Mouse (Mus musculus) bone marrow macrophage, adult 2 months (primary cell): ENCODE data around the gene Plpp3. TPM values are rescaled to one million over a fixed set of nuclear protein-coding genes. Genes with fewer than 3 reads are reported as not detected.

Experiments
- H3K27ac ChIP-seq: 2 replicates; pipeline ENCODE4 v1.5.1; 2012; ENCODE audit warnings: low read depth, low read length; ENCODE audit not compliant: insufficient read depth
- H3K4me1 ChIP-seq: 2 replicates; pipeline ENCODE4 v1.6.1; 2012; ENCODE audit warnings: low read length; ENCODE audit not compliant: control insufficient read depth, insufficient read depth
- H3K4me3 ChIP-seq: 2 replicates; pipeline ENCODE4 v1.5.1; 2012; ENCODE audit warnings: mild to moderate bottlenecking, low read length, moderate library complexity; ENCODE audit not compliant: insufficient read depth
- CTCF ChIP-seq: IDR thresholded peaks from 2 replicates; pipeline ENCODE4 v1.5.1; 2012; ENCODE audit warnings: low read depth, mild to moderate bottlenecking, low read length, moderate library complexity
- POLR2A ChIP-seq: IDR thresholded peaks from 2 replicates; pipeline ENCODE4 v1.6.1; 2012; ENCODE audit warnings: mild to moderate bottlenecking, low read depth, low read length, borderline replicate concordance
- polyA plus RNA-seq: library from polyadenylated mRNA; stranded (reverse); fragments of >200 nt; gene quantifications from 2 replicates; pipeline ENCODE4 v1.2.4, GENCODE M21; 2012; ENCODE audit not compliant: missing spikeins, insufficient read depth, insufficient read length

Gene Plpp3
- polyA plus RNA-seq, 1 experiment, result 0.58 TPM

DNA sequence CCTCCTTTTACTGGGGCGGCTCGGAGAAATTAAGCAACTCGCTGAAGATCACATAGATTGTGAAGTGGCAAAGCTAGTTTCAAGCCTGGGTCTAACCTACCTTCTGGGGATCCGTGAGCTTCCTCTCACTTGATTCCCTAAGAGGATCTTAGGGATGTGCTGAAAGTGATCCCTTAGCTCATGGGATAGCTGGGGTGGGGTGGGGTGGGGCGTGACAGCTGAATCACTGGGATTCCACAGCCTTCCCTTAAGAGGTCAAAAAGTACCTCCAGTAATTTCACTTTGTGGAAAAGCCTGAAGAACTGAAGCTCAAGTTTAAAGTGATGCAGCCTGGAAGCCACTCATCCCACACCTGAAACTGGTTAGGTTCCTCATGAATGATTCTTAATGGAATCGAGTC, 27.8 kb downstream of the Plpp3 start:
- Histone ChIP-seq H3K27ac (no peak overlapping the region), H3K4me3 (no peak overlapping the region), H3K4me1 (no peaks in the 10 kb centered on the region)
- TF ChIP-seq CTCF (no peak), POLR2A (no peak)

DNA sequence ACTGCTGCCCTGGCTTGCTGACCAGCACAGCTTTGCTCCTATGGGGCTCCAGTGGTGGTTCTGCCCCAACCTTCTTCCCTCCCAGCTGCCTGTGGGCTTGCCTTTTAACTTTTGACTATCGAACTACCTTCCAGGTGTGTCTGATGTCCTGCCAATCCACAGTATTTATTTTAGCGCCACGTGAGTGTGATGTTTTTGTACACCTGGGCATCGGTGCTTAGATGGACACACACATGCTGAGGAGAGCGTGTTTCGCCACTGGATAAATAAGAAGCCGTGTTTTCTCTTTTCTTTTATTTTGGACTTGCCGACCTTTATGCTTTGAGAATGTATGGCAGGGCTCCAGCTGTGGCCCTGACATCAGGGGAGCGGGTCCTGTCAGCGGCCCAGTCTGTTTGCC, 29.5 kb downstream of the Plpp3 start:
- no peak overlapping the region for H3K27ac ChIP-seq
- H3K4me1 ChIP-seq, result no peaks in the 10 kb centered on the region
- TF ChIP-seq CTCF (no peak), POLR2A (no peak)
- no peak overlapping the region for H3K4me3 ChIP-seq

DNA sequence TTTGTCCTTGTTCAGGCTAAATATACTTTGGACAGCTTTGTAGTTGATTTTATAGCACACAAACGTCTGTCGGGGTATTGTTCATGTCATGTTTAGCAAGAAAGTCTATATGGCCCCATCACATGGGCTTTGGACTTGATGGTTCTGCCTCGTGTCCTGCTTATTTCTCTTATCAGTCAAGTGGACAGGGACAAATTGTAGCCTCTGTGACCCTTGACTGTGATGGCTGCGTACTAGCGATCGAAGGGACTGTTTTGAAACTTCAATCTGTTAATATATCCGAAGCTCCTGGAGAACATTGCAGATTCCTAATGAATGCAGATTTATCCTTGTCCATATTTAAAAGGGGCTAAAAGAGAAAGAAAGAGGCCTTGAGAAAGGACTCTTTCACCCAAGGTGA, 30.7 kb downstream of the Plpp3 start:
- no peak for TF ChIP-seq POLR2A
- no peak for TF ChIP-seq CTCF
- Histone ChIP-seq H3K27ac (no peak overlapping the region), H3K4me3 (no peak overlapping the region), H3K4me1 (no peaks in the 10 kb centered on the region)

DNA sequence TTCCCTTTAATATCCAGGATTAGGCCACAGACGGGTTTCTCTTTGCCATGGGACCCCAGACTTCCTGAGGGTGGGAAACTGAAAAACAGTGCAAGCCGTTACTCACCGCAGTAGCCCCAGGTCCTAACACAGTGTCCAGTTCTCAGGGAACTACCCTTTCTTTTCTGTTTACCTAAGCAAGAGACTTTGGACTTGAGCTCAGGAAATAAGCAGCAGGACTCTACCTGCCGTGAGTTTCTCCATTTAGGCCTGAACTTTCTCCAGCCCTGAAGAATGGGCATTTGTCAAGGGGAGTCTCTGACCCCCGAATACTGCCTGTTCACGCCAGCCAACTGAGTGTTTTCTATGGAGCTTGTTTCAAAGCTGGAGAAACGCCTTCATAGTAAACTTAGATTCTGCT, 31.7 kb downstream of the Plpp3 start:
- Histone ChIP-seq H3K27ac (no peak overlapping the region), H3K4me1 (no peaks in the 10 kb centered on the region), H3K4me3 (no peak overlapping the region)
- no peak for TF ChIP-seq POLR2A
- no peak for TF ChIP-seq CTCF

DNA sequence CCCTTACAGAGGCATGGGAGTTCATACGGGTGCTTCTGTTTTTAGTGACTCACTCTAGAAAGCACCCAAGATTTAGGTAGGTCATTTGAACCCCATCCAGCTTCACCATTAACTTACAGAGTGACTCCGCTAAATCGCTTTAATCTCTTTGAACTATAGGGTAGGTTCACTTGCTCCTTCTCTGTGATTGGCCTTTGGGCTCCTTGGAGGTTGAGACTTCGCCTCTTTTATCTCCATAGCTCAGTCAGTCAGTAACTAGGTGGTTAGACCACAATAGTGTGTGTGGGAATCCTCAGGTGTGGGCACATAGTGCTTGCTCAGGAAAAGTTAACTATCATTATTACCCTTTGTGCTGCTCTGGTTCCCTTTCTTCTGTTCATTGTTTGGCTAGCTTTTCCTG, 33.7 kb downstream of the Plpp3 start:
- TF ChIP-seq CTCF (no peak), POLR2A (no peak)
- Histone ChIP-seq H3K27ac (no peak overlapping the region), H3K4me3 (no peak overlapping the region), H3K4me1 (no peaks in the 10 kb centered on the region)

DNA sequence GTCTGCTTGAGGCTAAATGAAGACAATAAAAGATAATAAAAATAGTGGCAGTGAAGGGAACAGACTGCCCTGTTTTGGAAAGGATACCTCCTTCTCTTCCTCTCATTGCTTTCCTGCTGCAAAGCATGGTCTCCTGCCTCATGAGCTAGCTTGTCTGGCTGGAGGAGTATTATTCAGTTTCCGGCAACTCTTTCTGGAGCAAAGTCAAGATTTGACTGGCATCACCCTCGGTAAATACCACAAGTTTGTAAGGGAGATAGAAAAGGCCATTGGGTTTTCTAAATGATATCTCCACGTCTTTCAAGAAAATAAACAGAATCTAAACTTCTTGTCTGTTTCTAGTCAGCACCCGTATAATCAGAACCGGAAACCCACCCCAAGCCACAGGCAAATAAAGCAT, 34.4 kb downstream of the Plpp3 start:
- H3K27ac ChIP-seq, result no peak overlapping the region
- no peaks in the 10 kb centered on the region for H3K4me1 ChIP-seq
- no peak overlapping the region for H3K4me3 ChIP-seq
- TF ChIP-seq CTCF (no peak), POLR2A (no peak)

DNA sequence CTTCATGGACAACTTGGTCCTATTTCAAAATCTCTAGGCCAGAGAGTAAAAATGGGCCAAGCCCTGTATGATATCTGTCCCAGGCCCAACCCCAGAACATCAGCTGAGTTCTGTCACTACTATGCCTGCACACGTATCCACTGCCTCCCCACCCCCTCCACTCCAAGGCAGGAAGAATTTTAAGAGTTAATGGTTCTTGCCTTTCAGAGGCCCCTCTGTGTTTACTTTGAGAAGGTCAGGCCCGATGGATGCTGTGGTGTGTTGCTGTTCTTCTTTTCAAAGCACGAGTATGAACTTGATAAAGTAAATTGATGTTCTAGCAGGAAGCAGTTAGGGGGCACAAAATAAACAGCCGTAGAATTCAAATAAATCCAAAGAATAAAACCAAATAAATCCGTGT, 35.5 kb downstream of the Plpp3 start:
- Histone ChIP-seq H3K27ac (no peak overlapping the region), H3K4me1 (no peaks in the 10 kb centered on the region), H3K4me3 (no peak overlapping the region)
- TF ChIP-seq POLR2A, result no peak
- no peak for TF ChIP-seq CTCF

DNA sequence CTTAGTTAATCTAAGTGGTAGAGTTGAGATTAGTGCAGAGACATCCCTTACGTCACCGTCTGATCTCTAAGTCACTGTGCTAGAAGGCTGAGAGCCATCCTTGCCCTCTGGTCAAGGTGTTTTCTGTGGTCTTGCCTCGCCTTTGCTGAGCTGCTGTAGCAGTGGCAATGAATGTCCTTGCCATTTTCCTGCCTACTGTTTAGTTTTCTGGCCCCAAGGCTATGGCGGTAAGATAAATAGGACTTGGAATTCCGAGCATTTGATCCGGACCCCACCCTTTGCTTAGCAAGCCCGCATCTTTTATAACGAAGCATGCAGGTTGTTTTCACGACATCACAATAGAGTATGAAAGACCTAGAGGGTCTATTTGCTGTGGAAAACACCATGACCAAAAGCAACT, 38.1 kb downstream of the Plpp3 start:
- no peak for TF ChIP-seq POLR2A
- no peak for TF ChIP-seq CTCF
- no peak overlapping the region for H3K4me3 ChIP-seq
- H3K4me1 ChIP-seq, result no peaks in the 10 kb centered on the region
- no peak overlapping the region for H3K27ac ChIP-seq

DNA sequence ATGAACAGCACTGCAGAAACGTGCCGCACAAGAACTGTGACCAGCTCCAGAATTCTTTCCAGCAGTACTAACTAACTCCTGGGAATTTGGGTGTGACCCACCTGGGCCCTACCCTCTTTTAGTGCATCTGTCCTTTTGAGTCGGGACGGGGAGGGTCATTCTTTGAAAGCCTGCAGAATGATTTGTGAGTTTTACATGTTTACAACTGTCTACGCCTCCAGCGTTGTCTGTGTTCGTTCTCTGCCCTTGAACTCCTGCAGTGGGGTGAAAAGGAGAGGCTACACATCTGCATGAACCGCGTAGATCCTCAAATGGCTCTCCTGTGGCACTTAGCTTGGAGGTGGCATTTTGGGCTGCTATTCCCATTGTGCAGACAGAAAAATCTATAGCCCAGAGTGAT, 39.0 kb downstream of the Plpp3 start:
- H3K4me1 ChIP-seq, result no peaks in the 10 kb centered on the region
- no peak overlapping the region for H3K27ac ChIP-seq
- H3K4me3 ChIP-seq, result no peak overlapping the region
- TF ChIP-seq POLR2A (no peak), CTCF (no peak)

DNA sequence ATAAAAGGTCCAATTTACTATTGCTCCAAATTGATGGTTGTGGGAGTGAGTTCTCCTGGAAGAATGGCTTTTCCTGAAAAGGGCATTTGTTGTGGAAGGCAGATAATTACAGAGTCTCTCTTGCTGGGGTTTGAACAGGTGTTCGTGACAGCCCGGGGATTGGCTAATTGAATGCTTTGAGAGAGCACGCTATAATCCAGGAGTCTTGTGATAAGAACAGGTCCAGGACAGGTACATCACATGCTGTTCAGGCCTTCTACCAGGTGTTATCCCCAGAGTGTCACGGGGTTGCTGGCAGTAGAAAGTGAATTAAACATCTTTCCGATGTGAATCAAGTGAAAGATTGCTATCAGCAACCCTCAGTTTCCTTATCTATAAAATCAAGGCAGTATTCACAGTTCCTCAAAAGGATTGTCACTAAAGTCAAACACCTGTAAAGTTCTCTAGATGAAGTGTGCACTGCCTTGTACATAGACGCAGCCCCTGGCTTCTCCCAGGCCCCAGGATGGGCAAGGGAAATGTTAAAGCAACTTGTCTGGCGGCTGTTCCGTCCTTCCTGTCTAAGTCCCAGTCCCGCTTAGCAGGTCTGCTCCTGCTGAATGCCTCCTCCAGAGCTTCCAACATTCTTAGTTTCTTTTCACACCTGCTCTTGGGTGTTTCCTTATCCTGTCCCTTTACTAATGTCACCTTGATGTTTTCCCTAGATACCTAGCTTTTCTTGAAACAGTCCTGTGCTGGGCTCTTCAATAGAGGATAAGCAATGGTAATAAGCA, 40.0 kb downstream of the Plpp3 start:
- TF ChIP-seq POLR2A (no peak), CTCF (no peak)
- H3K4me1 ChIP-seq, result no peaks in the 10 kb centered on the region
- H3K4me3 ChIP-seq, result no peak overlapping the region
- H3K27ac ChIP-seq, result no peak overlapping the region
